Mouse (Mus musculus): ENCODE data around the gene Slc7a11. TPM values are rescaled to one million over a fixed set of nuclear protein-coding genes. Genes with fewer than 3 reads are reported as not detected.

Gene Slc7a11
- polyA plus RNA-seq, 1 experiment: not detected

- Histone ChIP-seq H3K4me1 (ENCODE audit: control insufficient read depth, insufficient read depth, low read length) (no peaks in the 10 kb centered on the region), H3K4me3 (ENCODE audit: insufficient read depth, low read depth, low read length) (no peak overlapping the region), H3K27ac (ENCODE audit: insufficient read depth, low read depth, low read length) (no peak overlapping the region)
- TF ChIP-seq CTCF (IDR thresholded peaks at IDR 0.05; ENCODE audit: insufficient read depth, low read depth, low read length): no peak
- no peak for TF ChIP-seq POLR2A (IDR thresholded peaks at IDR 0.05; ENCODE audit: insufficient read depth, low read depth, low read length)
- 87% methylated on average over 3 of the region's 3 CpGs for WGBS
Observed at GRCm38 (mm10) chr3:49973994-49974393, 469.4 kb downstream of the Slc7a11 start.

- TF ChIP-seq CTCF (IDR thresholded peaks at IDR 0.05; ENCODE audit: insufficient read depth, low read depth, low read length): no peak
- TF ChIP-seq POLR2A (IDR thresholded peaks at IDR 0.05; ENCODE audit: insufficient read depth, low read depth, low read length): no peak
- no peaks in the 10 kb centered on the region for H3K4me1 ChIP-seq (ENCODE audit: control insufficient read depth, insufficient read depth, low read length)
- 97% methylated on average over 2 of the region's 2 CpGs for WGBS
- H3K4me3 ChIP-seq (ENCODE audit: insufficient read depth, low read depth, low read length): no peak overlapping the region
- no peak overlapping the region for H3K27ac ChIP-seq (ENCODE audit: insufficient read depth, low read depth, low read length)
Observed at GRCm38 (mm10) chr3:49965569-49965968, 477.8 kb downstream of the Slc7a11 start.

- Histone ChIP-seq H3K27ac (ENCODE audit: insufficient read depth, low read depth, low read length) (no peak overlapping the region), H3K4me3 (ENCODE audit: insufficient read depth, low read depth, low read length) (no peak overlapping the region), H3K4me1 (ENCODE audit: control insufficient read depth, insufficient read depth, low read length) (no peaks in the 10 kb centered on the region)
- 97% methylated on average over 2 of the region's 2 CpGs for WGBS
- TF ChIP-seq CTCF (IDR thresholded peaks at IDR 0.05; ENCODE audit: insufficient read depth, low read depth, low read length) (no peak), POLR2A (IDR thresholded peaks at IDR 0.05; ENCODE audit: insufficient read depth, low read depth, low read length) (no peak)
Observed at GRCm38 (mm10) chr3:49960581-49960980, 482.8 kb downstream of the Slc7a11 start.

- Histone ChIP-seq H3K27ac (ENCODE audit: insufficient read depth, low read depth, low read length) (no peak overlapping the region), H3K4me1 (ENCODE audit: control insufficient read depth, insufficient read depth, low read length) (no peaks in the 10 kb centered on the region), H3K4me3 (ENCODE audit: insufficient read depth, low read depth, low read length) (no peak overlapping the region)
- TF ChIP-seq POLR2A (IDR thresholded peaks at IDR 0.05; ENCODE audit: insufficient read depth, low read depth, low read length): no peak
- TF ChIP-seq CTCF (IDR thresholded peaks at IDR 0.05; ENCODE audit: insufficient read depth, low read depth, low read length): no peak
- 60% methylated on average over 2 of the region's 2 CpGs for WGBS
Observed at GRCm38 (mm10) chr3:49946845-49947244, 496.6 kb downstream of the Slc7a11 start.

- TF ChIP-seq POLR2A (IDR thresholded peaks at IDR 0.05; ENCODE audit: insufficient read depth, low read depth, low read length): no peak
- no peak for TF ChIP-seq CTCF (IDR thresholded peaks at IDR 0.05; ENCODE audit: insufficient read depth, low read depth, low read length)
- Histone ChIP-seq H3K4me1 (ENCODE audit: control insufficient read depth, insufficient read depth, low read length) (no peaks in the 10 kb centered on the region), H3K27ac (ENCODE audit: insufficient read depth, low read depth, low read length) (no peak overlapping the region), H3K4me3 (ENCODE audit: insufficient read depth, low read depth, low read length) (no peak overlapping the region)
- WGBS: 95% methylated on average over 5 of the region's 5 CpGs
Observed at GRCm38 (mm10) chr3:49944783-49945182, 498.6 kb downstream of the Slc7a11 start.

- TF ChIP-seq POLR2A (IDR thresholded peaks at IDR 0.05; ENCODE audit: insufficient read depth, low read depth, low read length) (no peak), CTCF (IDR thresholded peaks at IDR 0.05; ENCODE audit: insufficient read depth, low read depth, low read length) (no peak)
- Histone ChIP-seq H3K27ac (ENCODE audit: insufficient read depth, low read depth, low read length) (no peak overlapping the region), H3K4me3 (ENCODE audit: insufficient read depth, low read depth, low read length) (no peak overlapping the region), H3K4me1 (ENCODE audit: control insufficient read depth, insufficient read depth, low read length) (no peaks in the 10 kb centered on the region)
- WGBS: 90% methylated on average over 2 of the region's 2 CpGs
Observed at GRCm38 (mm10) chr3:49937611-49938010, 505.8 kb downstream of the Slc7a11 start.

- Histone ChIP-seq H3K4me3 (ENCODE audit: insufficient read depth, low read depth, low read length) (no peak overlapping the region), H3K4me1 (ENCODE audit: control insufficient read depth, insufficient read depth, low read length) (no peaks in the 10 kb centered on the region), H3K27ac (ENCODE audit: insufficient read depth, low read depth, low read length) (no peak overlapping the region)
- TF ChIP-seq POLR2A (IDR thresholded peaks at IDR 0.05; ENCODE audit: insufficient read depth, low read depth, low read length) (no peak), CTCF (IDR thresholded peaks at IDR 0.05; ENCODE audit: insufficient read depth, low read depth, low read length) (no peak)
Observed at GRCm38 (mm10) chr3:49929496-49929895, 513.9 kb downstream of the Slc7a11 start.

- TF ChIP-seq POLR2A (IDR thresholded peaks at IDR 0.05; ENCODE audit: insufficient read depth, low read depth, low read length) (no peak), CTCF (IDR thresholded peaks at IDR 0.05; ENCODE audit: insufficient read depth, low read depth, low read length) (no peak)
- H3K27ac ChIP-seq (ENCODE audit: insufficient read depth, low read depth, low read length): no peak overlapping the region
- H3K4me3 ChIP-seq (ENCODE audit: insufficient read depth, low read depth, low read length): no peak overlapping the region
- H3K4me1 ChIP-seq (ENCODE audit: control insufficient read depth, insufficient read depth, low read length): no peaks in the 10 kb centered on the region
- 63% methylated on average over 4 of the region's 4 CpGs for WGBS
Observed at GRCm38 (mm10) chr3:49928509-49929263, 514.7 kb downstream of the Slc7a11 start.

GRCm38 (mm10) chr3:49913929-49914328, 529.5 kb downstream of the Slc7a11 start:
- Histone ChIP-seq H3K4me1 (ENCODE audit: control insufficient read depth, insufficient read depth, low read length) (no peaks in the 10 kb centered on the region), H3K4me3 (ENCODE audit: insufficient read depth, low read depth, low read length) (no peak overlapping the region), H3K27ac (ENCODE audit: insufficient read depth, low read depth, low read length) (no peak overlapping the region)
- TF ChIP-seq POLR2A (IDR thresholded peaks at IDR 0.05; ENCODE audit: insufficient read depth, low read depth, low read length) (no peak), CTCF (IDR thresholded peaks at IDR 0.05; ENCODE audit: insufficient read depth, low read depth, low read length) (no peak)
- 72% methylated on average over 2 of the region's 2 CpGs for WGBS
